Mouse (Mus musculus) spleen, postnatal 10 days (tissue): Measurements from ENCODE around the gene Zbed4.
"Not testable (repeated sequence)": the region's sequence is repeated elsewhere in the genome, so short reads cannot be mapped to it uniquely, and the experiment has no call there.

Source experiments
- DNase-seq, 2 experiments: peaks; one replicate each; pipeline ENCODE4 v3.0.0; 2021 to 2022; ENCODE audit warnings: low spot score in 2 of 2

The Zbed4 gene

GRCm38 (mm10) chr15:88736166-88736565, 15.3 kb upstream of the Zbed4 start:
- DNase-seq, result no peak

GRCm38 (mm10) chr15:88738466-88738865, 13.0 kb upstream of the Zbed4 start:
- no peak for DNase-seq

- no peak for DNase-seq
Measured at GRCm38 (mm10) chr15:88741366-88741765, 10.1 kb upstream of the Zbed4 start.

GRCm38 (mm10) chr15:88743371-88743770, 8.1 kb upstream of the Zbed4 start:
- DNase-seq, result not testable (repeated sequence)

DNA sequence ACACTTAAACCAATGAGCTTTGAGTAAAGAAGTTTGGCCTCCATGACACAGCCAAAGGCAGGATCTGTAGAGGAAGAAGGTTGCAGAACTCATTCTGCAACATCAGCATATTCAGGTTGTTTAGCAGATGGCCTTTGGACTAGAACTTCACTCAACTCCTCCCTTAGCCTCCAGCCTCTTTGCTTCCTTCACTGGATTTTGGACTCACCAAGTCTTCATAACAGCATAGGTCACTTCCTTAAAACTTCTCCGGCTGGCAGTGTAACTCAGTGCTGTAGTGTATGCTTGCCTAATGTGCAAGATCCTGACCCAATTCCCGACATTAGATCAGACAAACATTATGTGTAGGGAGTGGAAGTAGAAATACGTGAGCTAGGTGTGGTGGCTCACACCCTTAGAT, 6.1 kb upstream of the Zbed4 start:
- DNase-seq, result no peak

GRCm38 (mm10) chr15:88745926-88746325, 5.5 kb upstream of the Zbed4 start:
- DNase-seq, result no peak

GRCm38 (mm10) chr15:88749617-88750016, 1.8 kb upstream of the Zbed4 start:
- DNase-seq, result not testable (repeated sequence)

DNA sequence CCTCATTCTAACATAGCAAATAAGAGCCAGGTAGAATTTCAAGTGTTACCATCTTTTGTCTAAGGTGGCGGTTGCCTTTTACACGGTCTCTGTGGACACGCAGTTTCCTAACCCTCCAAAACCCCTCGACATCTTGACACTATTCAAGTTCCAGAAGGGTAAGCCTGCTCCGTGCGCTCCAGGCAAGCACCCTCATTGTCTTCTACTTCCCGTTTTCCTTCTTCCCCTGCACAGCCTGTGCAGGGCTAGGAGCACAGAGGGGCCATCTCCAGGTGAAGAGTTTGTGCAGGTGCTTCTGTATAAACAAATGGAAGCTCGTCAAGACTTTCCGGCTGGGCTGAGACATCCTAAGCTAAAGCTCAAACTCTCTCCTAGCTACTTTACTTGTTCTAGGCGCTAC, 1.4 kb upstream of the Zbed4 start:
- DNase-seq, result no peak

GRCm38 (mm10) chr15:88750677-88751563, 540 bp upstream of the Zbed4 start:
- DNase-seq, result peak; percentile 96 to 98

GRCm38 (mm10) chr15:88752403-88752733, 908 bp downstream of the Zbed4 start:
- DNase-seq, result no peak

- DNase-seq, result no peak
Measured at GRCm38 (mm10) chr15:88754896-88755295, 3.4 kb downstream of the Zbed4 start.

DNA sequence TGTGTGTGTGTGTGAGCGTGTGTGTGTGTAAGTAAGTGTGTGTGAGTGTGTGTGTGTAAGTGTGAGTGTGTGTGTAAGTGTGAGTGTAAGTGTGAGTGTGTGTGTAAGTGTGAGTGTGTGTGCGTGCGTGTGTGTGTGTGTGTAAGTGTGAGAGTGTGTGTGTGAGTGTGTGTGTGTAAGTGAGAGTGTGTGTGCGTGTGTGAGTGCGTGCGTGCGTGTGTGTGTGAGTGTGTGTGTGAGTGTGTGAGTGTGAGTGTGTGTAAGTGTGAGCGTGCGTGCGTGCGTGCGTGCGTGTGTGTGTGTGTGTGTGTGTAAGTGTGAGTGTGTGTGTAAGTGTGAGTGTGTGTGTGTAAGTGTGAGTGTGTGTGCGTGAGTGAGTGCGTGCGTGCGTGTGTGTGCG, 4.3 kb downstream of the Zbed4 start:
- no peak for DNase-seq

DNA sequence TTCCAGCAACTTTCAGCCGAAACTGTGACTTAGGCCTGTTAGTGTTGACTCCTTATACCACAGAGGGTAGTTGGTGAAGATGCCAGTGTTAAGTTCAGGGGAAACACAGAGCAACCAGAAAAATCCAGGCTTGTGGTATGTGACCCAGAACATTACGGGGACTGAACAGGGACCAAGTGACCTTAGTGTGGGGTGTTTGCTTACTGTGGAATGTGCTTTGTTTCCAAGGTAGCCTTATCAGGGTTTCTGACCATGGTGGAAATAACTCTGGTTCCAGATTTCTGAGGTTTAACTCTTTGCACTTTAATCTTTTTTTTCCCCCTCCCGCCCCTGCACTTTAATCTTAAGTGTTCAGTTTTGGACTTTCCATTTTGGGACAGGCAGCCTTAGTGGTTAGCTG, 6.6 kb downstream of the Zbed4 start:
- no peak for DNase-seq

GRCm38 (mm10) chr15:88761551-88761950, 10.1 kb downstream of the Zbed4 start:
- DNase-seq, result peak in 1 of 2 experiments; percentile 31

- DNase-seq, result not testable (repeated sequence)
Measured at GRCm38 (mm10) chr15:88766139-88766538, 14.7 kb downstream of the Zbed4 start.

DNA sequence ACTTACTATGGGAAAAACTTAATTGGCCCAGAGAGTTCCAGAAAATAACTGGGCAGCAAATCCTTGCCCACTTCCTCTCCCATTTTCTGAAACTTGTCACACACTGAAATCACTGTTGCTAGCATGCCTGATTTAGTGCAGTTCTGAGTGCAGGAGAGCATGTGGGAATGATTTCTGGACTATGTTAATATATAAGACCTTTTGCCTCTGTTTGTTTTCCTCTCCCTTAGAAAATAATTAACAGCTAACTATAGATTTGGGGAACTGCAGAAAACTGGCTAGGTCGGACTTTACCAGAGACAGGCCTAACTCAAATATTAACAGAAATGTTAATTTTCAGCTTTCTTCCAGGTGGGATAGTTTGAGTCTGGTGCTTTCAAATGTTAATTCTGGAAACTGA, 17.1 kb downstream of the Zbed4 start:
- no peak for DNase-seq

- DNase-seq, result not testable (repeated sequence)
Measured at GRCm38 (mm10) chr15:88774630-88775029, 23.2 kb downstream of the Zbed4 start.

GRCm38 (mm10) chr15:88792140-88792850, 40.8 kb downstream of the Zbed4 start:
- no peak for DNase-seq

GRCm38 (mm10) chr15:88794729-88795128, 43.3 kb downstream of the Zbed4 start:
- not testable (repeated sequence) for DNase-seq

DNA sequence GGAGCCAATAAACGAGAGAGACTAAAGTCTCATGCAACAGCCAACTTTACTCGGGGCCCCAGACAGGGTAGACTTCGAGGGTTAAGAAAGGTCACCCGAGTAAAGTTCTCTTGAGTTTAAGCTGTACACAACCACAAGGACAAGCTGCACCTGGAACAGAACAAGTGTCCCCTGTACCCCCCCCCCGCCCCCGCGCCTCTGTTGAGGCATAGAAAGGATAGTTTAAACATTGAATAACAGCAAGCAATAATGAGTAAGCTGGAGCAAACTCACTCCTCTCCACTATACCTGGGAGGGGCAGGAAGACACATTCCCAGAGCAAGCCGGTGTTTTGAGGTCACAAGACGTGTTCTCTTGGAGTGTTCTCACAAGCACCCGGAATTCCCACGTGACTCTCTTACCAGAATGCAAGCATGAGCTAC, 48.5 kb downstream of the Zbed4 start:
- DNase-seq, result no peak

GRCm38 (mm10) chr15:88800921-88801354, 49.5 kb downstream of the Zbed4 start:
- DNase-seq, result peak in 1 of 2 experiments; percentile 3

- DNase-seq, result peak in 1 of 2 experiments; percentile 3
Measured at GRCm38 (mm10) chr15:88801903-88802302, 50.4 kb downstream of the Zbed4 start.

GRCm38 (mm10) chr15:88802348-88802747, 50.9 kb downstream of the Zbed4 start:
- DNase-seq, result peak in 1 of 2 experiments; percentile 13
